9 mouse cellular contexts compared by ENCODE assay signal in genomic region chr10:75834250-75834649, GRCm38 (mm10). TPM values are rescaled to one million over a fixed set of nuclear protein-coding genes. Genes with fewer than 3 reads are reported as not detected.
A peak's percentile ranks its signal among the peaks of the same experiment; 100 is the strongest.
DNase-seq lines count a peak whose midpoint lies in the region; ATAC-seq and TF ChIP-seq lines count a peak whose summit lies in the region.
"Had no signal": no experiment of that assay in that cellular context is flagged by ENCODE, and none has a peak within 500 bp of the region (broad histone marks: within the 10 kb centered on the region; RNA-seq: fewer than 3 reads in every experiment).

No protein-coding gene starts in this region.

- 2% methylated on average over 21 of the region's 21 CpGs for WGBS in lung, embryonic 14.5 days

- peaks cover 23% of the 10 kb centered on the region for H3K4me1 ChIP-seq in lung, embryonic 14.5 days (ENCODE audit: insufficient read depth)

- H3K27me3 ChIP-seq in lung, embryonic 14.5 days (ENCODE audit: insufficient read depth, low read length), result no peaks in the 10 kb centered on the region

- peak overlapping the region; percentile 51 for H3K4me3 ChIP-seq in layer of hippocampus, adult 2 months
- H3K4me3 ChIP-seq in lung, embryonic 14.5 days (ENCODE audit: low read depth, low read length), result peak overlapping the region; percentile 41

- H3K9me3 ChIP-seq in lung, embryonic 14.5 days (ENCODE audit: low read depth, low read length), result no peaks in the 10 kb centered on the region

- H3K27ac ChIP-seq in layer of hippocampus, adult 2 months, result peak overlapping the region; percentile 44; the same call in 1 of the 2 replicates
- peak overlapping the region; percentile 70 for H3K27ac ChIP-seq in lung, embryonic 14.5 days (ENCODE audit: low read depth)

- peak overlapping the region; percentile 74 for H3K4me2 ChIP-seq in lung, embryonic 14.5 days

- no peak for DNase-seq in layer of hippocampus, adult 2 months (ENCODE audit: low spot score in 2 of 2)
- no peak for DNase-seq in layer of hippocampus, postnatal 14 days (ENCODE audit: low spot score in 2 of 2)
- DNase-seq in embryo, embryonic 11 days, result peak; percentile 89
- DNase-seq in heart, adult 18-20 months, result peak; percentile 87 to 89
- peak; percentile 92 for DNase-seq in kidney, adult 18-20 months
- peak; percentile 88 for DNase-seq in lung, embryonic 14.5 days
- peak; percentile 80 for DNase-seq in thymus, postnatal 25 days

- no peak for ATAC-seq in lung, embryonic 14.5 days (ENCODE audit: insufficient read depth)
- peak; percentile 30; the same call in 1 of the 2 replicates for ATAC-seq in neutrophil, adult 5-6 weeks (ENCODE audit: extremely low read depth, insufficient number of reproducible peaks, low FRiP score, poor library complexity, severe bottlenecking)

- no peaks in the 10 kb centered on the region for H3K36me3 ChIP-seq in lung, embryonic 14.5 days (ENCODE audit: insufficient read depth)

- no peak for TF ChIP-seq CTCF in layer of hippocampus, adult 2 months (conservative IDR thresholded peaks at IDR 0.05)
- no peak for TF ChIP-seq CTCF in lung, embryonic 14.5 days (IDR thresholded peaks at IDR 0.05; ENCODE audit: low read depth)

- H3K9ac ChIP-seq in lung, embryonic 14.5 days, result peak overlapping the region; percentile 58

RNA-seq across cellular contexts. Expression of gene Gstt2, which starts 3.0 kb away (rescaled TPM):
- total RNA-seq in layer of hippocampus, adult 2 months (2021), result 1 to 10 TPM; 4.7 TPM
- total RNA-seq in layer of hippocampus, postnatal 14 days (2021), result 1 to 10 TPM; 3.5 to 4.0 TPM
- total RNA-seq in heart, adult 18-20 months (2021), result 10 to 100 TPM in 1 of 2 experiments, 1 to 10 TPM in 1; 7.8 to 10.7 TPM
- polyA plus RNA-seq in lung, embryonic 14.5 days (2014; fragmentation: Nextera tagmentation; extraction: Ambion mirVana), result 28.0 and 29.8 TPM in 2 replicates
- 9.1 and 16.6 TPM in 2 replicates for total RNA-seq in neutrophil, adult 5-6 weeks (2017)

RNA-seq across cellular contexts. Expression of gene Gstt4, which starts 11.9 kb away (rescaled TPM):
- total RNA-seq in layer of hippocampus, adult 2 months (2021), result not detected
- total RNA-seq in layer of hippocampus, postnatal 14 days (2021), result not detected
- total RNA-seq in heart, adult 18-20 months (2021), result not detected
- not detected in 2 replicates for polyA plus RNA-seq in lung, embryonic 14.5 days (2014; fragmentation: Nextera tagmentation; extraction: Ambion mirVana)
- total RNA-seq in neutrophil, adult 5-6 weeks (2017), result not detected in 2 replicates
- polyA plus RNA-seq: C2C12 had no signal

RNA-seq across cellular contexts. Expression of gene Mif, which starts 25.8 kb away (rescaled TPM):
- total RNA-seq in layer of hippocampus, adult 2 months (2021), result 100 to 1,000 TPM; 439 to 454 TPM
- 100 to 1,000 TPM; 563 to 640 TPM for total RNA-seq in layer of hippocampus, postnatal 14 days (2021)
- total RNA-seq in heart, adult 18-20 months (2021), result 100 to 1,000 TPM; 215 to 232 TPM
- 2,116 and 2,356 TPM in 2 replicates for polyA plus RNA-seq in lung, embryonic 14.5 days (2014; fragmentation: Nextera tagmentation; extraction: Ambion mirVana)
- total RNA-seq in neutrophil, adult 5-6 weeks (2017), result 54.1 and 62.7 TPM in 2 replicates

RNA-seq across cellular contexts. Expression of gene Gstt1, which starts 35.9 kb away (rescaled TPM):
- 1 to 10 TPM; 6.7 to 7.2 TPM for total RNA-seq in layer of hippocampus, adult 2 months (2021)
- 1 to 10 TPM; 4.6 to 4.7 TPM for total RNA-seq in layer of hippocampus, postnatal 14 days (2021)
- 10 to 100 TPM; 16.1 to 22.4 TPM for total RNA-seq in heart, adult 18-20 months (2021)
- 23.5 and 24.8 TPM in 2 replicates for polyA plus RNA-seq in lung, embryonic 14.5 days (2014; fragmentation: Nextera tagmentation; extraction: Ambion mirVana)
- total RNA-seq in neutrophil, adult 5-6 weeks (2017), result not detected in 2 replicates

RNA-seq across cellular contexts. Expression of gene Gstt3, which starts 53.0 kb away (rescaled TPM):
- total RNA-seq in layer of hippocampus, adult 2 months (2021), result 1 to 10 TPM; 1.6 to 1.8 TPM
- 1 to 10 TPM; 1.3 to 2.5 TPM for total RNA-seq in layer of hippocampus, postnatal 14 days (2021)
- total RNA-seq in heart, adult 18-20 months (2021), result 1 to 10 TPM; 3.7 to 5.0 TPM
- polyA plus RNA-seq in lung, embryonic 14.5 days (2014; fragmentation: Nextera tagmentation; extraction: Ambion mirVana), result 18.9 and 19.8 TPM in 2 replicates
- 0.37 TPM in 1 of 2 replicates, not detected in the other for total RNA-seq in neutrophil, adult 5-6 weeks (2017)

Comparison
In these comparisons a context has a peak if more than half of its experiments do, and no peak if none do; other contexts are left out.
1. DNase-seq: peak in embryo, embryonic 11 days (single experiment), heart, adult 18-20 months (2 of 2), kidney, adult 18-20 months (single experiment), lung, embryonic 14.5 days (single experiment) and thymus, postnatal 25 days (single experiment); none in layer of hippocampus, adult 2 months (0 of 2) and layer of hippocampus, postnatal 14 days (0 of 2).